ENCODE assay signal across 20 mouse cellular contexts in the genomic region with DNA sequence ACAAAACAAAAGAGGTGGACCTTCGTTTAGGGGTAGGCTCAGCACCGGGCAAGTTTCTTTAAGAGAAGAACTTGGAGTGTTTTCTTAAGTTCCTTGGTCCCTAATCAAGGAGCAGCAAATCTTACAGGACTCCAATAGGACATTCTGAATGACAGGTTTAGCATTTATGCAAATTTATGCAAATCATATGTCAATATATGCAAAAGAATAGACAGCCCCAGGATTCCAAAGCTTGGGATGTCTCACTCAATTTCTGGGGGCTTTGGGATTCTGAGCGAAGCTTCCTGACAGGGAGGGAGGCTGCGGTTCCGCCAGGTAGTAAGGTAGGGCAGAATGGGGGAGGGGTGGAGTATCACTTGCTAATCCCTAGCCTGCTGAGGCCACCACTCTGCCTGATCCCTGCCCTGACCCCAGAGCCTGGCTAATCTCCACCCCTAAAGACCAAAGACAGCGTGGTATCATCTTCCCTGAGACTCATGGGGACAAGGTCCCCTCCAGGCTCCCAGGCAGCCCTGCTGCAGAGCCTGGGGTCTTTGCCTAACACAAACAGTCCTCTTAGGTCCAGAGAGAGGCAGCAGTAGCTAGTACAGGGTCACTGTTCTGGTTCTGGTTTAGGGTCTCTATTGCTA. TPM values are rescaled to one million over a fixed set of nuclear protein-coding genes. Genes with fewer than 3 reads are reported as not detected.
DNase-seq lines count a peak whose midpoint lies in the region; ATAC-seq lines count a peak whose summit lies in the region.
"Had no signal": no experiment of that assay in that cellular context is flagged by ENCODE, and none has a peak within 500 bp of the region (broad histone marks: within the 10 kb centered on the region; RNA-seq: fewer than 3 reads in every experiment).

A gene (plus strand): TSS at position 225 of the 629 bp plus-strand sequence.

- ATAC-seq in limb, embryonic 12.5 days (ENCODE audit: insufficient number of reproducible peaks, insufficient read depth, low FRiP score, low TSS enrichment, low read depth) = no peak
- peak; percentile 66 for ATAC-seq in forebrain, embryonic 15.5 days (replicated peaks)
- peak; percentile 44; the same call in 1 of the 2 replicates for ATAC-seq in midbrain, embryonic 12.5 days (ENCODE audit: low FRiP score, low read depth)

- H3K9me3 ChIP-seq in limb, embryonic 12.5 days = no peaks in the 10 kb centered on the region
- H3K9me3 ChIP-seq in limb, embryonic 10.5 days (replicated peaks) = no peaks in the 10 kb centered on the region
- no peaks in the 10 kb centered on the region for H3K9me3 ChIP-seq in forebrain, embryonic 15.5 days
- H3K9me3 ChIP-seq in midbrain, embryonic 12.5 days = no peaks in the 10 kb centered on the region
- H3K9me3 ChIP-seq: embryonic facial prominence, embryonic 15.5 days; heart, embryonic 10.5 days; limb, embryonic 15.5 days; liver, embryonic 15.5 days; neural tube, embryonic 13.5 days; stomach, embryonic 15.5 days had no signal

- DNase-seq in limb, embryonic 10.5 days (ENCODE audit: low spot score) = no peak
- peak; percentile 55 for DNase-seq in retina, postnatal 1 day
- DNase-seq in urinary bladder, postnatal 4 days (ENCODE audit: low spot score in 2 of 2) = no peak
- DNase-seq in lung, postnatal 36 days = no peak
- DNase-seq: adrenal gland, postnatal 10 days; cerebellum, adult 9-11 months; kidney, adult 18-20 months; right cerebral cortex, postnatal 25 days had no signal

- H3K4me3 ChIP-seq in limb, embryonic 12.5 days (replicated peaks) = no peak within 1 kb of the TSS
- no peak within 1 kb of the TSS for H3K4me3 ChIP-seq in limb, embryonic 10.5 days
- H3K4me3 ChIP-seq in forebrain, embryonic 15.5 days = no peak within 1 kb of the TSS
- H3K4me3 ChIP-seq in midbrain, embryonic 12.5 days = no peak within 1 kb of the TSS
- H3K4me3 ChIP-seq: embryonic facial prominence, embryonic 15.5 days; heart, embryonic 10.5 days; limb, embryonic 15.5 days; liver, embryonic 15.5 days; neural tube, embryonic 13.5 days; stomach, embryonic 15.5 days had no signal

- H3K27ac ChIP-seq in limb, embryonic 12.5 days = no peak within 1 kb of the TSS
- no peak within 1 kb of the TSS for H3K27ac ChIP-seq in limb, embryonic 10.5 days
- no peak within 1 kb of the TSS; the same call in 1 of the 2 replicates for H3K27ac ChIP-seq in forebrain, embryonic 15.5 days (replicated peaks)
- H3K27ac ChIP-seq in midbrain, embryonic 12.5 days (replicated peaks) = no peak within 1 kb of the TSS
- H3K27ac ChIP-seq: embryonic facial prominence, embryonic 15.5 days; heart, embryonic 10.5 days; kidney, postnatal 0 days; limb, embryonic 15.5 days; liver, embryonic 15.5 days; neural tube, embryonic 13.5 days; stomach, embryonic 15.5 days had no signal

- no peak within 1 kb of the TSS for H3K4me2 ChIP-seq in limb, embryonic 12.5 days
- no peak within 1 kb of the TSS; the same call in 1 of the 2 replicates for H3K4me2 ChIP-seq in forebrain, embryonic 15.5 days (replicated peaks)
- no peak within 1 kb of the TSS for H3K4me2 ChIP-seq in midbrain, embryonic 12.5 days (replicated peaks)
- H3K4me2 ChIP-seq: embryonic facial prominence, embryonic 15.5 days; limb, embryonic 15.5 days; liver, embryonic 15.5 days; neural tube, embryonic 13.5 days; stomach, embryonic 15.5 days had no signal

- H3K36me3 ChIP-seq in limb, embryonic 12.5 days = no peaks in the 10 kb centered on the region
- no peaks in the 10 kb centered on the region for H3K36me3 ChIP-seq in limb, embryonic 10.5 days
- H3K36me3 ChIP-seq in forebrain, embryonic 15.5 days = no peaks in the 10 kb centered on the region
- H3K36me3 ChIP-seq in midbrain, embryonic 12.5 days = no peaks in the 10 kb centered on the region
- H3K36me3 ChIP-seq: embryonic facial prominence, embryonic 15.5 days; heart, embryonic 10.5 days; limb, embryonic 15.5 days; liver, embryonic 15.5 days; neural tube, embryonic 13.5 days; stomach, embryonic 15.5 days had no signal

- 0 out of 2 replicates have a peak within 1 kb of the TSS, but pooled peaks have one; percentile 12 for H3K9ac ChIP-seq in limb, embryonic 12.5 days (replicated peaks)
- no peak within 1 kb of the TSS for H3K9ac ChIP-seq in forebrain, embryonic 15.5 days (replicated peaks)
- no peak within 1 kb of the TSS for H3K9ac ChIP-seq in midbrain, embryonic 12.5 days (replicated peaks)
- H3K9ac ChIP-seq: embryonic facial prominence, embryonic 15.5 days; limb, embryonic 15.5 days; liver, embryonic 15.5 days; neural tube, embryonic 13.5 days; stomach, embryonic 15.5 days had no signal

- 30% methylated on average over 6 of the region's 6 CpGs for WGBS in limb, embryonic 12.5 days
- 24% methylated on average over 6 of the region's 6 CpGs for WGBS in limb, embryonic 10.5 days
- WGBS in forebrain, embryonic 15.5 days = 14% methylated on average over 6 of the region's 6 CpGs
- 18% methylated on average over 6 of the region's 6 CpGs for WGBS in midbrain, embryonic 12.5 days

- H3K27me3 ChIP-seq in limb, embryonic 12.5 days = no peaks in the 10 kb centered on the region; the same call in 1 of the 2 replicates
- no peaks in the 10 kb centered on the region for H3K27me3 ChIP-seq in limb, embryonic 10.5 days (ENCODE audit: low read depth, poor library complexity, severe bottlenecking)
- H3K27me3 ChIP-seq in forebrain, embryonic 15.5 days = no peaks in the 10 kb centered on the region
- no peaks in the 10 kb centered on the region for H3K27me3 ChIP-seq in midbrain, embryonic 12.5 days
- H3K27me3 ChIP-seq: embryonic facial prominence, embryonic 15.5 days; limb, embryonic 15.5 days; liver, embryonic 15.5 days; neural tube, embryonic 13.5 days; stomach, embryonic 15.5 days had no signal

- no peaks in the 10 kb centered on the region for H3K4me1 ChIP-seq in limb, embryonic 12.5 days (replicated peaks)
- H3K4me1 ChIP-seq in limb, embryonic 10.5 days = peaks cover 6% of the 10 kb centered on the region; the same call in 1 of the 2 replicates
- H3K4me1 ChIP-seq in forebrain, embryonic 15.5 days = peaks cover 8% of the 10 kb centered on the region
- H3K4me1 ChIP-seq in midbrain, embryonic 12.5 days = peaks cover 17% of the 10 kb centered on the region
- H3K4me1 ChIP-seq: embryonic facial prominence, embryonic 15.5 days; limb, embryonic 15.5 days; liver, embryonic 15.5 days; stomach, embryonic 15.5 days had no signal

RNA-seq across cellular contexts. Expression of the gene that starts here (rescaled TPM):
- polyA plus RNA-seq in limb, embryonic 12.5 days (2016; fragmentation: Nextera tagmentation; extraction: Ambion mirVana) = 0.56 TPM in 1 of 2 replicates, not detected in the other
- not detected in 2 replicates for polyA plus RNA-seq in limb, embryonic 10.5 days (2016; fragmentation: Nextera tagmentation; extraction: Ambion mirVana)
- polyA plus RNA-seq in forebrain, embryonic 15.5 days (2015; fragmentation: Nextera tagmentation; extraction: Ambion mirVana) = 1.3 and 1.4 TPM in 2 replicates
- polyA plus RNA-seq in midbrain, embryonic 12.5 days (2016; fragmentation: Nextera tagmentation; extraction: Ambion mirVana) = not detected in 2 replicates
- polyA plus RNA-seq: C2C12; heart, embryonic 10.5 days; heart, postnatal 0 days; liver, embryonic 15.5 days had no signal

Comparison
In these comparisons a context has a peak if more than half of its experiments do, and no peak if none do; other contexts are left out.
1. Peak in ATAC-seq in midbrain, embryonic 12.5 days; RNA of the gene not detected or under 1 TPM.